Mouse (Mus musculus): ENCODE measurements at regions not wholly inside any gene's neighbourhood (a gene's known extent, or its start where the extent isn't known, plus 50 kb on each side); places are given as distances from the start of the nearest gene placed in this dataset.

DNA sequence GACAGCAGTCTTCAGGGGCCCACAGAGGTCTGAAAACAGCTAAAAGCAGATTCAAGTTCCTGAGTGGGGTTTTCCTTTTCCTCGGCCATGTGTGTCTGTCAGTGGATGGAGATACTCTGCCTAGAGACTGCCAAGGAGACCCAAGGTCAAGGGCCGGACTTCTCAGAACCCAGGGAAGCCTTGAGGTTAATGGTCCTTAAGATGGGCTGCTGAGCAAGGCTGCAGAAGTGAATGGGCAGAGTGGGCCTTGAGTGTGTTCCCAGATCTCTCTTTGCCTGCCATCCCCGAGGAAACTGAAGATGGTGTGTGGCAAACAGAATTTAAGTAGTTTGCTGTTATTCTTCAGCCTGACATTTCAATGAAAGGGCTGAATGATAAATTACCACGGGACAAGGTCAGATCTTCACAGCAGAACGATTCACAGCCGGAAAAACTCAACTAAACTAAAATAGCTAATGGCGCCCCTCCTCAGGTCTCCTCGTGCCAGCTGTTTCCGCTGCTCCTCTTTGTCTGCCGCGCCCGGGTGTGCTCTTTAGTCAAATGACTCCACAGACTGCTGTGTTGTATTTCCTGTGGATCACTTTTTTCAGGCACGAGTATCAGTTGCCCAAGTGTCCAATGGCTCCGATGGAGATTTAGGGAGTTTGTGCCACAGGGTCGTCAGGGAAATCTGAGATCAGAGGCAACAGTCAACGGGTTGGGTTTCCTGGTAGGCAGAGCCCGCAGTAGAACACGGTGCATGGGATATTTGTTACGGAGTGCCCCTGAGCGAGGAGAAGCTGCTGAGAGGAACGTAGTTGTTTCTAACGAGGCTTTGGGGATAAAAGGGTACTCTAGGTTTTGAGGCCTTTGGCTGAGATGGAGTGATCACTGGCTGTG lies 93.5 kb upstream of the Tut7 start:
- TF ChIP-seq CTCF (IDR thresholded peaks at IDR 0.05): no peak
- no peak for TF ChIP-seq POLR2A (IDR thresholded peaks at IDR 0.05; ENCODE audit: insufficient read depth, low read depth, low read length)

Measured in heart, adult 2 months (tissue).